Mouse (Mus musculus): ENCODE measurements around the gene Tjp2. TPM values are rescaled to one million over a fixed set of nuclear protein-coding genes. Genes with fewer than 3 reads are reported as not detected.

The Tjp2 gene
- polyA plus RNA-seq, 1 experiment: not detected

GRCm38 (mm10) chr19:24214939-24215338 is 9.9 kb downstream of the Tjp2 start:
- no peak overlapping the region for H3K27ac ChIP-seq (ENCODE audit: insufficient read depth, low read depth, low read length)
- H3K4me1 ChIP-seq (ENCODE audit: control insufficient read depth, insufficient read depth, low read length): 0 out of 2 replicates have a peak, but pooled peaks cover 2% of the 10 kb centered on the region
- WGBS: 90% methylated on average over 7 of the region's 7 CpGs
- no peak for TF ChIP-seq POLR2A (IDR thresholded peaks at IDR 0.05; ENCODE audit: insufficient read depth, low read depth, low read length)
- no peak for TF ChIP-seq CTCF (IDR thresholded peaks at IDR 0.05; ENCODE audit: insufficient read depth, low read depth, low read length)
- no peak overlapping the region for H3K4me3 ChIP-seq (ENCODE audit: insufficient read depth, low read depth, low read length)

GRCm38 (mm10) chr19:24213299-24213698 is 11.5 kb downstream of the Tjp2 start:
- no peak for TF ChIP-seq CTCF (IDR thresholded peaks at IDR 0.05; ENCODE audit: insufficient read depth, low read depth, low read length)
- TF ChIP-seq POLR2A (IDR thresholded peaks at IDR 0.05; ENCODE audit: insufficient read depth, low read depth, low read length): no peak
- Histone ChIP-seq H3K4me3 (ENCODE audit: insufficient read depth, low read depth, low read length) (no peak overlapping the region), H3K27ac (ENCODE audit: insufficient read depth, low read depth, low read length) (no peak overlapping the region), H3K4me1 (ENCODE audit: control insufficient read depth, insufficient read depth, low read length) (no peaks in the 10 kb centered on the region)
- 82% methylated on average over 7 of the region's 7 CpGs for WGBS

GRCm38 (mm10) chr19:24212552-24213249 is 12.1 kb downstream of the Tjp2 start:
- WGBS: 89% methylated on average over 12 of the region's 12 CpGs
- Histone ChIP-seq H3K4me3 (ENCODE audit: insufficient read depth, low read depth, low read length) (no peak overlapping the region), H3K27ac (ENCODE audit: insufficient read depth, low read depth, low read length) (no peak overlapping the region), H3K4me1 (ENCODE audit: control insufficient read depth, insufficient read depth, low read length) (no peaks in the 10 kb centered on the region)
- TF ChIP-seq POLR2A (IDR thresholded peaks at IDR 0.05; ENCODE audit: insufficient read depth, low read depth, low read length) (no peak), CTCF (IDR thresholded peaks at IDR 0.05; ENCODE audit: insufficient read depth, low read depth, low read length) (no peak)

GRCm38 (mm10) chr19:24211168-24211567 is 13.7 kb downstream of the Tjp2 start:
- no peak for TF ChIP-seq CTCF (IDR thresholded peaks at IDR 0.05; ENCODE audit: insufficient read depth, low read depth, low read length)
- TF ChIP-seq POLR2A (IDR thresholded peaks at IDR 0.05; ENCODE audit: insufficient read depth, low read depth, low read length): no peak
- no peak overlapping the region for H3K4me3 ChIP-seq (ENCODE audit: insufficient read depth, low read depth, low read length)
- no peaks in the 10 kb centered on the region for H3K4me1 ChIP-seq (ENCODE audit: control insufficient read depth, insufficient read depth, low read length)
- no peak overlapping the region for H3K27ac ChIP-seq (ENCODE audit: insufficient read depth, low read depth, low read length)
- 79% methylated on average over 10 of the region's 10 CpGs for WGBS

GRCm38 (mm10) chr19:24209516-24209915 is 15.3 kb downstream of the Tjp2 start:
- 96% methylated on average over 15 of the region's 15 CpGs for WGBS
- no peak for TF ChIP-seq CTCF (IDR thresholded peaks at IDR 0.05; ENCODE audit: insufficient read depth, low read depth, low read length)
- no peak for TF ChIP-seq POLR2A (IDR thresholded peaks at IDR 0.05; ENCODE audit: insufficient read depth, low read depth, low read length)
- no peak overlapping the region for H3K4me3 ChIP-seq (ENCODE audit: insufficient read depth, low read depth, low read length)
- H3K27ac ChIP-seq (ENCODE audit: insufficient read depth, low read depth, low read length): no peak overlapping the region
- no peaks in the 10 kb centered on the region for H3K4me1 ChIP-seq (ENCODE audit: control insufficient read depth, insufficient read depth, low read length)

- Histone ChIP-seq H3K4me3 (ENCODE audit: insufficient read depth, low read depth, low read length) (no peak overlapping the region), H3K27ac (ENCODE audit: insufficient read depth, low read depth, low read length) (no peak overlapping the region), H3K4me1 (ENCODE audit: control insufficient read depth, insufficient read depth, low read length) (no peaks in the 10 kb centered on the region)
- TF ChIP-seq POLR2A (IDR thresholded peaks at IDR 0.05; ENCODE audit: insufficient read depth, low read depth, low read length): no peak
- no peak for TF ChIP-seq CTCF (IDR thresholded peaks at IDR 0.05; ENCODE audit: insufficient read depth, low read depth, low read length)
- WGBS: 90% methylated on average over 1 of the region's 1 CpGs
Measured at GRCm38 (mm10) chr19:24207967-24208366, 16.9 kb downstream of the Tjp2 start.

GRCm38 (mm10) chr19:24205001-24205400 is 19.8 kb downstream of the Tjp2 start:
- Histone ChIP-seq H3K4me3 (ENCODE audit: insufficient read depth, low read depth, low read length) (no peak overlapping the region), H3K4me1 (ENCODE audit: control insufficient read depth, insufficient read depth, low read length) (no peaks in the 10 kb centered on the region), H3K27ac (ENCODE audit: insufficient read depth, low read depth, low read length) (no peak overlapping the region)
- TF ChIP-seq CTCF (IDR thresholded peaks at IDR 0.05; ENCODE audit: insufficient read depth, low read depth, low read length): no peak
- no peak for TF ChIP-seq POLR2A (IDR thresholded peaks at IDR 0.05; ENCODE audit: insufficient read depth, low read depth, low read length)
- 18% methylated on average over 1 of the region's 1 CpGs for WGBS

- TF ChIP-seq CTCF (IDR thresholded peaks at IDR 0.05; ENCODE audit: insufficient read depth, low read depth, low read length): no peak
- TF ChIP-seq POLR2A (IDR thresholded peaks at IDR 0.05; ENCODE audit: insufficient read depth, low read depth, low read length): no peak
- H3K27ac ChIP-seq (ENCODE audit: insufficient read depth, low read depth, low read length): no peak overlapping the region
- H3K4me1 ChIP-seq (ENCODE audit: control insufficient read depth, insufficient read depth, low read length): no peaks in the 10 kb centered on the region; the same call in 1 of the 2 replicates
- 92% methylated on average over 5 of the region's 5 CpGs for WGBS
- H3K4me3 ChIP-seq (ENCODE audit: insufficient read depth, low read depth, low read length): no peak overlapping the region
Measured at GRCm38 (mm10) chr19:24201848-24202247, 23.0 kb downstream of the Tjp2 start.

- no peak overlapping the region for H3K27ac ChIP-seq (ENCODE audit: insufficient read depth, low read depth, low read length)
- no peak for TF ChIP-seq CTCF (IDR thresholded peaks at IDR 0.05; ENCODE audit: insufficient read depth, low read depth, low read length)
- no peak for TF ChIP-seq POLR2A (IDR thresholded peaks at IDR 0.05; ENCODE audit: insufficient read depth, low read depth, low read length)
- 84% methylated on average over 12 of the region's 12 CpGs for WGBS
- no peaks in the 10 kb centered on the region; the same call in 1 of the 2 replicates for H3K4me1 ChIP-seq (ENCODE audit: control insufficient read depth, insufficient read depth, low read length)
- no peak overlapping the region for H3K4me3 ChIP-seq (ENCODE audit: insufficient read depth, low read depth, low read length)
Measured at GRCm38 (mm10) chr19:24200566-24200965, 24.3 kb downstream of the Tjp2 start.

Data from olfactory bulb, adult 2 months (tissue).